Mouse (Mus musculus) liver, embryonic 14.5 days (tissue): Measurements from ENCODE around the gene Frmd4a. TPM values are rescaled to one million over a fixed set of nuclear protein-coding genes. Genes with fewer than 3 reads are reported as not detected.

ENCODE experiments used
- ATAC-seq: fragments of 200-750 bp; cut with Nextera tagmentation; 2 replicates; pipeline ENCODE4 v1.8.0; 2017; ENCODE audit warnings: moderate number of reproducible peaks, mild to moderate bottlenecking, moderate library complexity; ENCODE audit not compliant: insufficient read depth
- DNase-seq, 3 experiments: peaks; one replicate each; pipeline ENCODE4 v3.0.0-alpha.2; 2012 to 2013; ENCODE audit warnings: low read depth in 3 of 3, low spot score in 3 of 3
- H3K27ac ChIP-seq: fragments of 300-500 bp; sonication (generic); 2 replicates; pipeline ENCODE4 v1.5.1; 2014; ENCODE audit warnings: moderate library complexity, mild to moderate bottlenecking, control low read depth, inconsistent platforms
- H3K27me3 ChIP-seq: fragments of 300-500 bp; sonication (generic); 2 replicates; pipeline ENCODE4 v1.6.1; 2014; ENCODE audit warnings: mild to moderate bottlenecking, low read length, moderate library complexity; ENCODE audit not compliant: control insufficient read depth, insufficient read depth
- H3K36me3 ChIP-seq: fragments of 300-500 bp; sonication (generic); replicated peaks from 2 replicates; pipeline ENCODE4 v1.6.1; 2014; ENCODE audit warnings: low read depth; ENCODE audit not compliant: control insufficient read depth, insufficient read depth
- H3K4me1 ChIP-seq, 2 experiments: fragments of 200-500 bp in 1 of 2; fragments of 300-500 bp in 1 of 2; sonication (generic) in 1 of 2; replicated peaks; 2 replicates each; pipeline ENCODE4 v1.6.1; 2012 to 2014; ENCODE audit warnings: antibody characterized with exemption in 1 of 2, inconsistent platforms in 1 of 2, low read length in 1 of 2; ENCODE audit not compliant: control insufficient read depth in 2 of 2, insufficient read depth in 2 of 2
- H3K4me2 ChIP-seq: fragments of 300-500 bp; sonication (generic); 2 replicates; pipeline ENCODE4 v1.6.1; 2014; ENCODE audit warnings: low read depth, mild to moderate bottlenecking, control low read depth, moderate library complexity
- H3K4me3 ChIP-seq, 2 experiments: fragments of 200-500 bp in 1 of 2; fragments of 300-500 bp in 1 of 2; sonication (generic) in 1 of 2; 2 replicates each; pipeline ENCODE4 v1.5.1; 2012 to 2014; ENCODE audit warnings: low read depth in 2 of 2, low read length in 2 of 2, mild to moderate bottlenecking in 2 of 2, control low read depth in 1 of 2, inconsistent platforms in 1 of 2, moderate library complexity in 1 of 2; ENCODE audit not compliant: insufficient read depth in 1 of 2
- H3K9ac ChIP-seq: fragments of 300-500 bp; sonication (generic); replicated peaks from 2 replicates; pipeline ENCODE4 v1.6.1; 2014; ENCODE audit warnings: mild to moderate bottlenecking, control low read depth, moderate library complexity
- H3K9me3 ChIP-seq: fragments of 300-500 bp; sonication (generic); 2 replicates; pipeline ENCODE4 v1.6.1; 2016; ENCODE audit warnings: low read length, mixed read lengths; ENCODE audit not compliant: control insufficient read depth
- CTCF ChIP-seq: IDR thresholded peaks from 2 replicates; pipeline ENCODE4 v1.5.1; 2016; ENCODE audit warnings: antibody characterized with exemption, low read depth, control low read depth
- EP300 ChIP-seq: IDR thresholded peaks from 2 replicates; pipeline ENCODE4 v1.6.1; 2016; ENCODE audit warnings: antibody characterized with exemption, low read depth
- WGBS: fragments of 180-500 bp; shearing (Covaris S2); extraction: QIAGEN DNeasy Blood & Tissue Kit; methylation state at CpG from one replicate; pipeline ENCODE4 v1.1.7; 2014; ENCODE audit not compliant: insufficient replicate concordance; 5-methylcytosine and 5-hydroxymethylcytosine counted together
- polyA plus RNA-seq, 2 experiments: library from polyadenylated mRNA; depleted of rRNA in 1 of 2; stranded (reverse) in 1 of 2; unstranded in 1 of 2; fragments of >200 nt; fragmentation: Nextera tagmentation in 1 of 2; extraction: Ambion mirVana in 1 of 2; gene quantifications; 2 replicates each; pipeline versions ENCODE4 v1.2.1 to v1.2.3; 2012 to 2014

Frmd4a gene
- polyA plus RNA-seq, 2 experiments: 11.0 to 11.2 TPM

DNA sequence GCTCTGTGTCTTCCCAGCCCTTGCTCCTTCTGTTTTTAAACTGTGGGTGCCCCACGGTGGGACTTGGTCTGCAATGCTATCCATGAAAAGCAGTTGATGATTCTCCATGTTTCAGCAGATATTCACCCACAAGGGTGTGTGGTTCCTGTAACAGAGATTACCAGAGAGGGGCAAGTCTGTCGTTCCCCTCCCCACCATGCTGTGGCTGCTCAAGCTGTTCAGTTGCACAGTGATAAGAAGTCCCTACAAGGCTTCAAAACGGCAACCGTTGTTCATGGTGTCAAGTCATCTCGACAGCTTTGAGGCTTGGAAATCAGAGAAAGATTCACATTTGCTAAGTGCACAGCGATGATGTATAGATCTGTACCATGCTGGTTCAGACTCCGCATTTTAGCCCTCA lies 449.8 kb downstream of the Frmd4a start:
- Histone ChIP-seq H3K27me3 (no peaks in the 10 kb centered on the region), H3K27ac (no peak overlapping the region), H3K9ac (no peak overlapping the region), H3K9me3 (no peaks in the 10 kb centered on the region), H3K36me3 (no peaks in the 10 kb centered on the region), H3K4me2 (no peak overlapping the region), H3K4me3 (no peak overlapping the region), H3K4me1 (peaks cover 0 to 12% of the 10 kb centered on the region in 2 experiments; a peak in 2 of 4 replicates)
- TF ChIP-seq CTCF (no peak), EP300 (peak; percentile 72)
- peak; percentile 86 for ATAC-seq
- peak in 1 of 3 experiments; percentile 17 for DNase-seq
- 17% methylated on average over 7 of the region's 7 CpGs for WGBS

DNA sequence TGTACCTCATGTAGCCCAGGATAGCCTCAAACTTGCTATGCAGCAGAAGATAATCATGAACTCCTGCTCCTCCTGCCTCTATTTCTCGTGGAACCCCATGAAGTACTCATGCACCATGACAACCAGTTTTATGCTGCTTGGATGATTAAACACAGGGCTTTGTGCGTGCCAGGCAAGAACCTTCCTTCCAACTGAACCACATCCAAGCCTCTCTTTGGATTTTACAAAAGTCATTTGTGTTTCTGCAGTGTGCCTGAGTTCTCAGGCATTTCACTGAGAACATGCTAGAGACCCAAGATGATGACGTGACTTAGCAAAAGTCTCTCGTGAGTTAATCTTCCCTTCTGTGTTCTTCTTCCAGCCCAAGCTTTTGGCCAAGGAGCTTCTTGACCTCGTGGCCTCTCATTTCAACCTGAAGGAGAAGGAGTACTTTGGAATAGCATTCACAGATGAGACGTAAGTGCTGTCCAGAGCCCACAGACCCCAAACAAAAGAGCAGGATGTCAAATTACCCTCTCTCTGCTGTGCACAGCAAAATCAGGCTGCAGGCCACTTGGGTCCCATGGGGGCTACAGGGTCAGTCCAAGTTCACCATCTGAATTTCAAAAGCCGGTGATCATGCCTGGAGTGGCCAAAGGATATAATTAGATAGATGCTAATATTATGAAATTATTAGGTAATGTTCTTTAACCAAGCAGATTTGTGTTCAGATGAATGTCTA lies 455.4 kb downstream of the Frmd4a start:
- no peaks in the 10 kb centered on the region for H3K9me3 ChIP-seq
- ATAC-seq: no peak
- H3K4me2 ChIP-seq: no peak overlapping the region
- no peak overlapping the region for H3K9ac ChIP-seq
- no peak for DNase-seq
- no peaks in the 10 kb centered on the region for H3K27me3 ChIP-seq
- H3K4me1 ChIP-seq: 0 out of 4 replicates have a peak, but pooled peaks cover 0 to 3% of the 10 kb centered on the region in 2 experiments
- WGBS: 49% methylated on average over 7 of the region's 7 CpGs
- TF ChIP-seq CTCF (no peak), EP300 (no peak)
- no peak overlapping the region for H3K27ac ChIP-seq
- H3K4me3 ChIP-seq: no peak overlapping the region
- H3K36me3 ChIP-seq: no peaks in the 10 kb centered on the region

GRCm38 (mm10) chr2:4473866-4474538 lies 456.5 kb downstream of the Frmd4a start:
- TF ChIP-seq CTCF: no peak
- no peak for TF ChIP-seq EP300
- WGBS: 33% methylated on average over 8 of the region's 8 CpGs
- ATAC-seq: no peak

DNA sequence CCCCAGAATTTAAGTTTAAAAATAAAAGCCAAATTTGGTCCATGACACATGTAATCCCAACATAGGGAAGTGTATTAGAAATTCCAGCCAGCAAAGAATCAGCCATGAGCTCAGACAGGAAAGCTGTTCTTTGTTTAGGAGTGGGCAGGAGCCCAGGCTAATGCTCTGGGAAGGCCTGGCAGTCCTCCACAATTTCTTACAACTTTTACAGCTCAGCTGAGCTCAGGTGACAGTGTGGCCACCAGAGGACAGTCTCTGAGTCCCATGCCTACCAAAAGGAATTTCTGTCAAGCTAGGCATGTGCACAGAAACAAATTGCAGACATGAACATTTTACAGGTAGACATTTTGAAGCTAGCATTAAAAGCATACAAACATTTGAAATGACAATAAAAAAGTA lies 457.0 kb downstream of the Frmd4a start:
- ATAC-seq: no peak
- H3K4me3 ChIP-seq: no peak overlapping the region
- no peak overlapping the region for H3K4me2 ChIP-seq
- H3K36me3 ChIP-seq: no peaks in the 10 kb centered on the region
- DNase-seq: no peak
- no peak overlapping the region for H3K27ac ChIP-seq
- no peaks in the 10 kb centered on the region for H3K9me3 ChIP-seq
- H3K9ac ChIP-seq: no peak overlapping the region
- TF ChIP-seq EP300 (no peak), CTCF (no peak)
- 0 out of 4 replicates have a peak, but pooled peaks cover 0 to 3% of the 10 kb centered on the region in 2 experiments for H3K4me1 ChIP-seq
- no peaks in the 10 kb centered on the region for H3K27me3 ChIP-seq

More at GRCm38 (mm10) chr2:4473866-4474538, 456.5 kb downstream of the Frmd4a start:
- no peak for DNase-seq
- Histone ChIP-seq H3K4me2 (no peak overlapping the region), H3K9me3 (no peaks in the 10 kb centered on the region), H3K9ac (no peak overlapping the region), H3K4me3 (no peak overlapping the region), H3K27me3 (no peaks in the 10 kb centered on the region), H3K4me1 (0 out of 4 replicates have a peak, but pooled peaks cover 0 to 3% of the 10 kb centered on the region in 2 experiments), H3K36me3 (no peaks in the 10 kb centered on the region), H3K27ac (no peak overlapping the region)

GRCm38 (mm10) chr2:4475991-4476390 lies 458.5 kb downstream of the Frmd4a start:
- Histone ChIP-seq H3K4me1 (0 out of 4 replicates have a peak, but pooled peaks cover 0 to 3% of the 10 kb centered on the region in 2 experiments), H3K27me3 (no peaks in the 10 kb centered on the region), H3K9ac (no peak overlapping the region), H3K4me2 (no peak overlapping the region), H3K4me3 (no peak overlapping the region), H3K36me3 (no peaks in the 10 kb centered on the region), H3K27ac (no peak overlapping the region), H3K9me3 (no peaks in the 10 kb centered on the region)
- no peak for ATAC-seq
- 39% methylated on average over 4 of the region's 4 CpGs for WGBS
- DNase-seq: no peak
- TF ChIP-seq EP300 (no peak), CTCF (no peak)
